Mouse (Mus musculus): ENCODE data around the gene Adam19.
A peak's percentile ranks its signal among the peaks of the same experiment; 100 is the strongest.

The Adam19 gene

DNA sequence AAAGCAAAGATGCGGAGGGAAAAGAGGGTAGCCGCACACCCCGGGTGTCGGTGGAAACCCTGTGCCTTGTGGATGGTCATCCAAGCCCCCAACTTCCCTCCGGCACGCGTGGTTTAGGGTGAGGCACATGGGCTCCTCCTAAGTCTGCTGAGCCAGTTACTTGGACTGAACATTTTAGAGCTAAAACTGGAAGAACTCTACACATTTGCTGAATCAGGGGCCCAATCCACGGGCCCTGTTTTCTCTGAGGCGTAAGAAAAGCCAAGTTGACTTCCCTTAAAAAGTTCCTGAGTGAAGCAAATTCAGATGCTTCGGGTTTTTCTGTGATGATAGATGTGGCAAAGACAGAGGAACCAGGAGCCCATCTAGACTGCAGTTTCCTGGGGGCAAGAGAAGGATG lies 64.3 kb downstream of the Adam19 start:
- no peaks in the 10 kb centered on the region; the same call in 1 of the 2 replicates for H3K36me3 ChIP-seq (ENCODE audit: control insufficient read depth, insufficient read depth, low read length, poor library complexity, severe bottlenecking)
- no peaks in the 10 kb centered on the region for H3K27me3 ChIP-seq (ENCODE audit: control insufficient read depth, insufficient read depth, low read length, poor library complexity, severe bottlenecking)
- no peak for DNase-seq (ENCODE audit: low read depth, low spot score)

- Histone ChIP-seq H3K27me3 (ENCODE audit: control insufficient read depth, insufficient read depth, low read length, poor library complexity, severe bottlenecking) (no peaks in the 10 kb centered on the region), H3K36me3 (ENCODE audit: control insufficient read depth, insufficient read depth, low read length, poor library complexity, severe bottlenecking) (no peaks in the 10 kb centered on the region; the same call in 1 of the 2 replicates)
- DNase-seq (ENCODE audit: low read depth, low spot score): no peak
Observed at GRCm38 (mm10) chr11:46121666-46122065, 65.9 kb downstream of the Adam19 start.

- H3K27me3 ChIP-seq (ENCODE audit: control insufficient read depth, insufficient read depth, low read length, poor library complexity, severe bottlenecking): no peaks in the 10 kb centered on the region
- DNase-seq (ENCODE audit: low read depth, low spot score): no peak
- no peaks in the 10 kb centered on the region; the same call in 1 of the 2 replicates for H3K36me3 ChIP-seq (ENCODE audit: control insufficient read depth, insufficient read depth, low read length, poor library complexity, severe bottlenecking)
Observed at GRCm38 (mm10) chr11:46122875-46123274, 67.1 kb downstream of the Adam19 start.

GRCm38 (mm10) chr11:46123328-46123866 lies 67.6 kb downstream of the Adam19 start:
- DNase-seq (ENCODE audit: low read depth, low spot score): no peak

GRCm38 (mm10) chr11:46125093-46125834 lies 69.5 kb downstream of the Adam19 start:
- H3K36me3 ChIP-seq (ENCODE audit: control insufficient read depth, insufficient read depth, low read length, poor library complexity, severe bottlenecking): peaks cover 3% of the 10 kb centered on the region
- H3K27me3 ChIP-seq (ENCODE audit: control insufficient read depth, insufficient read depth, low read length, poor library complexity, severe bottlenecking): no peaks in the 10 kb centered on the region
- peak; percentile 24 for DNase-seq (ENCODE audit: low read depth, low spot score)

More at GRCm38 (mm10) chr11:46123328-46123866, 67.6 kb downstream of the Adam19 start:
- no peaks in the 10 kb centered on the region for H3K27me3 ChIP-seq (ENCODE audit: control insufficient read depth, insufficient read depth, low read length, poor library complexity, severe bottlenecking)
- no peaks in the 10 kb centered on the region; the same call in 1 of the 2 replicates for H3K36me3 ChIP-seq (ENCODE audit: control insufficient read depth, insufficient read depth, low read length, poor library complexity, severe bottlenecking)

GRCm38 (mm10) chr11:46125835-46126229 lies 70.0 kb downstream of the Adam19 start:
- no peaks in the 10 kb centered on the region for H3K27me3 ChIP-seq (ENCODE audit: control insufficient read depth, insufficient read depth, low read length, poor library complexity, severe bottlenecking)
- peak; percentile 69 for DNase-seq (ENCODE audit: low read depth, low spot score)
- peaks cover 8% of the 10 kb centered on the region for H3K36me3 ChIP-seq (ENCODE audit: control insufficient read depth, insufficient read depth, low read length, poor library complexity, severe bottlenecking)

- Histone ChIP-seq H3K36me3 (ENCODE audit: control insufficient read depth, insufficient read depth, low read length, poor library complexity, severe bottlenecking) (peaks cover 9% of the 10 kb centered on the region), H3K27me3 (ENCODE audit: control insufficient read depth, insufficient read depth, low read length, poor library complexity, severe bottlenecking) (no peaks in the 10 kb centered on the region)
- peak; percentile 72 for DNase-seq (ENCODE audit: low read depth, low spot score)
Observed at GRCm38 (mm10) chr11:46126317-46126716, 70.5 kb downstream of the Adam19 start.

DNA sequence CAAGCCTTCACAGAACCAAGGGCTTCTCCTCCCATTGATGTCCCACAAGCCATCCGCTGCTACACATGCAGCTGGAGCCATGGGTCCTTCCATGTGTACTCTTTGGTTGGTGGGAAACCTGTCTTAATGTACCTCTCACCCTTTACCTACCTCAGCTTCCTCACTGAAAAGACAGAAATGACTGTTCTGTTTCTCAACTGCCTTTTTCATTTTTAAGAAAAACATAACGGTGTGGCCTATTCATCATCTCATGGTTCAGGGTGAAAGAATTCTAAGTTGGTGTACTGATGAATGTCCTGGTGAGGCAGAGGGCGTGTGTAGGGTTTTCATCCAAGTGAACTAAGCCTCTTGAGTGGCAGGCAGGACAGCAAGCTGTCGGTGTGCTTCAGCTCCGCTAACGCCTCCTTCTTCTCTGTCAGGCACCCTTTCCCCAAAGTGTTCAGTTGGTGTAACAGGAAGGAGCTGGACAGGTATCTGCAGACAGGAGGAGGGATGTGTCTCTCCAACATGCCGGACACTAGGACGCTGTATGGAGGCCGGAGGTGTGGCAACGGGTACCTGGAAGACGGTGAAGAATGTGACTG lies 71.1 kb downstream of the Adam19 start:
- H3K36me3 ChIP-seq (ENCODE audit: control insufficient read depth, insufficient read depth, low read length, poor library complexity, severe bottlenecking): peaks cover 13% of the 10 kb centered on the region
- H3K27me3 ChIP-seq (ENCODE audit: control insufficient read depth, insufficient read depth, low read length, poor library complexity, severe bottlenecking): no peaks in the 10 kb centered on the region
- DNase-seq (ENCODE audit: low read depth, low spot score): peak; percentile 37

DNA sequence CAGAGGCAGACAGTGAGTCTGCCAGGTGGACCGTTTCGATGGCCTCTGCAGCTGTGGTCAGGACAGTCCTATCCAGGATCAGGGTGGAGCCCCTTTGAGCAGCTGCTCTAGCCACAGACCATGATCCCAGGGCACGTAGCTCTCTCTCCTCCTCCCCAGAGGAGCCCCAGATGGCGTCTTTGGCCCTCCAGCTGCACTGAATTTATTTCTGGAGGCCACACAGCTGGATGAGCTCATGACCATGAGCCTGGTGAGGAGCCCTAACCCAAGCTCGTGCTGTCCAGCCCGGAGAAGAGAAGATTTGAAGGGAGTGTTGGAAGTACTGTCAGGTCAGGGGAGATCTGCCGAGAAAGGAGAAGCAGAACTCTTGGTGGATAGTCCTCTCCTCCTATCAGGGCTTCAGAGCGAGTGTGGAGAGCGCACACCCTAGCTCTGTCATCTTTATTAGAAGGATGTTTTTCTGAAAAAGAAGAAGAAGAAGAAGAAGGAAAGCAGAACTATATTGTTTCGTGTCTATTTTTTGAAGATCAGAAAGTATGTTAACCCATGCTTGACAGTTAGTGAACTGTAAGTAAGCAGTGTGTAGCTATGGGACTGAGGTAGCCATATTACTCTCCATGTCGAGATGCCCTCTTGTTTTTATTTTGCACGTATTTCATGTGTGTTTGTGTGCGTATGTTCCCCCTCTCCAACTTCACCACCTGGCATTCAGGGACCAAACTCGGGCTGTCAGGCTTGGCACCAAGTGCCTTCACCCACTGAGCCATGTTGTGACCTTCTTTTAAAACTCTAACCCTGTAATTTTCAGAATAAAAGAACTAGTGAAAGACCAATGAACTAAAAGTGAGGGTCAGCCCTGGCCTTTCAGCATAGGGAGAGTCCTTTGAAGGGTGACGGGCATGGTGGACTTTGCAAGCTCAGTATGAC lies 72.1 kb downstream of the Adam19 start:
- no peaks in the 10 kb centered on the region for H3K27me3 ChIP-seq (ENCODE audit: control insufficient read depth, insufficient read depth, low read length, poor library complexity, severe bottlenecking)
- DNase-seq (ENCODE audit: low read depth, low spot score): peak; percentile 83
- H3K36me3 ChIP-seq (ENCODE audit: control insufficient read depth, insufficient read depth, low read length, poor library complexity, severe bottlenecking): peaks cover 17% of the 10 kb centered on the region

GRCm38 (mm10) chr11:46128548-46128945 lies 72.8 kb downstream of the Adam19 start:
- DNase-seq (ENCODE audit: low read depth, low spot score): peak; percentile 87
- Histone ChIP-seq H3K27me3 (ENCODE audit: control insufficient read depth, insufficient read depth, low read length, poor library complexity, severe bottlenecking) (no peaks in the 10 kb centered on the region), H3K36me3 (ENCODE audit: control insufficient read depth, insufficient read depth, low read length, poor library complexity, severe bottlenecking) (peaks cover 18% of the 10 kb centered on the region)

- no peak for DNase-seq (ENCODE audit: low read depth, low spot score)
- H3K27me3 ChIP-seq (ENCODE audit: control insufficient read depth, insufficient read depth, low read length, poor library complexity, severe bottlenecking): no peaks in the 10 kb centered on the region
- peaks cover 18% of the 10 kb centered on the region for H3K36me3 ChIP-seq (ENCODE audit: control insufficient read depth, insufficient read depth, low read length, poor library complexity, severe bottlenecking)
Observed at GRCm38 (mm10) chr11:46131022-46131986, 75.5 kb downstream of the Adam19 start.

- no peak for DNase-seq (ENCODE audit: low read depth, low spot score)
- H3K27me3 ChIP-seq (ENCODE audit: control insufficient read depth, insufficient read depth, low read length, poor library complexity, severe bottlenecking): no peaks in the 10 kb centered on the region
- H3K36me3 ChIP-seq (ENCODE audit: control insufficient read depth, insufficient read depth, low read length, poor library complexity, severe bottlenecking): peaks cover 30% of the 10 kb centered on the region
Observed at GRCm38 (mm10) chr11:46134899-46135298, 79.1 kb downstream of the Adam19 start.

DNA sequence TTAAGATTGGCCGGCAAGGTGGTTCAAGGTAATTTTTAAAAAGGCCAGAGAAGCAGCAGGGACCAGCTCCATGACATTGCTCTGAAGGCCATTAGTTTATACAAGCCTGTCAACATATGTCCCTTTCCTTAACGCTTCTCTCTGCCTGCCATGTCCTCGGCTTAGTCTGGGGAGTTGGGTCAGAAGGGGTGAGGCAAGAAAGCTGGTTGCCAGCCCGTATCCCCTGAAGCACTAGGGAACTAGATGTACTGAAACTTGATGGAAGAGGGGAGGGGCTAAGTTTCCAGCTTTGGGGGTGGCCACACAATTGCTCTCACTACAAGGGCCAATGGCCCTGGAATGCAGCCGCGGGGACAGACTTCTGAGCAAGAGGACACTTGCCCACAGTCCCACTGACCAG lies 87.5 kb downstream of the Adam19 start:
- no peaks in the 10 kb centered on the region for H3K27me3 ChIP-seq (ENCODE audit: control insufficient read depth, insufficient read depth, low read length, poor library complexity, severe bottlenecking)
- DNase-seq (ENCODE audit: low read depth, low spot score): no peak
- H3K36me3 ChIP-seq (ENCODE audit: control insufficient read depth, insufficient read depth, low read length, poor library complexity, severe bottlenecking): peaks cover 10% of the 10 kb centered on the region
